Mouse (Mus musculus) ES-E14 (cell line): ENCODE measurements around the gene Elmod1. TPM values are rescaled to one million over a fixed set of nuclear protein-coding genes. Genes with fewer than 3 reads are reported as not detected.

ENCODE experiments used
- DNase-seq: peaks from one replicate; pipeline ENCODE4 v3.0.0-alpha.2; 2013; ENCODE audit warnings: low read depth, low spot score
- H3K27ac ChIP-seq: 2 replicates; pipeline ENCODE4 v1.5.1; 2012; ENCODE audit warnings: low read depth, mild to moderate bottlenecking, low read length, moderate library complexity, mixed read lengths; ENCODE audit not compliant: poor library complexity, insufficient read depth, severe bottlenecking
- H3K36me3 ChIP-seq: 2 replicates; pipeline ENCODE4 v1.6.1; 2012; ENCODE audit warnings: mild to moderate bottlenecking, low read length, moderate library complexity, mixed read lengths; ENCODE audit not compliant: control insufficient read depth, poor library complexity, insufficient read depth, severe bottlenecking
- H3K4me1 ChIP-seq, 2 experiments: fragments of 150-350 bp in 1 of 2; sonication (generic) in 1 of 2; 2 replicates each; pipeline ENCODE4 v1.6.1; 2012; ENCODE audit warnings: low read length in 2 of 2, mild to moderate bottlenecking in 1 of 2, mixed read lengths in 1 of 2; ENCODE audit not compliant: control insufficient read depth in 2 of 2, insufficient read depth in 2 of 2, poor library complexity in 1 of 2
- H3K4me3 ChIP-seq, 2 experiments: fragments of 150-350 bp in 1 of 2; sonication (generic) in 1 of 2; 2 replicates each; pipeline ENCODE4 v1.5.1; 2012; ENCODE audit warnings: low read length in 2 of 2, low read depth in 1 of 2, mild to moderate bottlenecking in 1 of 2, mixed read lengths in 1 of 2; ENCODE audit not compliant: insufficient read depth in 1 of 2, poor library complexity in 1 of 2, severe bottlenecking in 1 of 2
- H3K9ac ChIP-seq: 2 replicates; pipeline ENCODE4 v1.6.1; 2012; ENCODE audit warnings: low read depth, mild to moderate bottlenecking, low read length, mixed read lengths; ENCODE audit not compliant: poor library complexity, insufficient read depth, severe bottlenecking
- H3K9me3 ChIP-seq: fragments of 150-350 bp; sonication (generic); 2 replicates; pipeline ENCODE4 v1.6.1; 2012; ENCODE audit warnings: low read depth, mild to moderate bottlenecking, low read length; ENCODE audit not compliant: control insufficient read depth, insufficient read depth
- CHD2 ChIP-seq: IDR thresholded peaks from 2 replicates; pipeline ENCODE4 v1.6.1; 2014; ENCODE audit warnings: mild to moderate bottlenecking, low read depth, low read length, inconsistent platforms
- HCFC1 ChIP-seq: IDR thresholded peaks from 2 replicates; pipeline ENCODE4 v1.6.1; 2012; ENCODE audit warnings: low read length, inconsistent platforms, borderline replicate concordance; ENCODE audit not compliant: insufficient read depth
- MAFK ChIP-seq: IDR thresholded peaks from 2 replicates; pipeline ENCODE4 v1.6.1; 2014; ENCODE audit warnings: mild to moderate bottlenecking, low read depth, low read length, inconsistent platforms; ENCODE audit not compliant: insufficient read depth
- ZC3H11A ChIP-seq: IDR thresholded peaks from 2 replicates; pipeline ENCODE4 v1.6.1; 2012; ENCODE audit warnings: low read depth, mild to moderate bottlenecking, inconsistent platforms, low read length, borderline replicate concordance
- ZNF384 ChIP-seq: IDR thresholded peaks from 2 replicates; pipeline ENCODE4 v1.6.1; 2012; ENCODE audit warnings: low read depth, low read length, inconsistent platforms
- in situ Hi-C, 2 experiments: fragments of 600-800 bp; cut with MboI; formaldehyde crosslinking; loops; one replicate each; pipeline ENCODE4 v1.15.1; 2025; ENCODE audit warnings: low sequenced_read_pairs in 2 of 2, inconsistent platforms in 1 of 2; ENCODE audit not compliant: unreplicated experiment in 2 of 2
- total RNA-seq: library from RNA; depleted of rRNA; stranded (reverse); fragments of 300-350 nt; gene quantifications from 2 replicates; pipeline ENCODE4 v1.2.3, GENCODE M21; 2012

The Elmod1 gene
- total RNA-seq, 1 experiment: 0.27 TPM

DNA sequence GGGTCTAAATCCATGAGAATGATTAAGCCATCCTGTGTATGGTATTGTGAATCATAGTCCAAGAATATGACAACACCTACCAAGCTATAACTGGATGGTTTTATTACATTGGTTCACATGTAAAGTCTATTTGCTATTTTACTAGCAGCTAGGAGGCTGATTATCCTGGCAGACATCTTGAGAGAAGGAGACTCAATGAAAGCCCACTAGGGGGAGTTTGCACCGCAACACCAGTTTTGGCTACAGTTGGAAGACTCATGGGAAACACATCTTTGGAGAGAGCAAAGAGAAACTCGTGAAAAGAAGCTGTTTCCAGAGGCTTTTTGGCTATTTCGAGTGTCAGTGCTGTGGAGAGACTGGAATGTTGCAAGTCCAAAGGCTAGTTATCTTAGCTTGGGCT lies 69.7 kb downstream of the Elmod1 start:
- in situ Hi-C loops: no loop called here
- no peaks in the 10 kb centered on the region for H3K36me3 ChIP-seq
- DNase-seq: peak; percentile 39
- no peaks in the 10 kb centered on the region for H3K9me3 ChIP-seq
- H3K9ac ChIP-seq: no peak overlapping the region
- H3K4me1 ChIP-seq: no peaks in the 10 kb centered on the region
- H3K4me3 ChIP-seq: no peak overlapping the region
- no peak overlapping the region for H3K27ac ChIP-seq
- TF ChIP-seq ZC3H11A: no peak
- no peak for TF ChIP-seq HCFC1

- Histone ChIP-seq H3K4me3 (no peak overlapping the region), H3K27ac (no peak overlapping the region), H3K4me1 (no peaks in the 10 kb centered on the region), H3K36me3 (no peaks in the 10 kb centered on the region), H3K9ac (no peak overlapping the region), H3K9me3 (no peaks in the 10 kb centered on the region)
- in situ Hi-C loops: no loop called here
- DNase-seq: no peak
- no peak for TF ChIP-seq ZNF384
- no peak for TF ChIP-seq MAFK
- no peak for TF ChIP-seq CHD2
- TF ChIP-seq HCFC1: no peak
- TF ChIP-seq ZC3H11A: no peak
These were observed 71.8 kb downstream of the Elmod1 start for GRCm38 (mm10) chr9:53903215-53903842.

- peaks cover 0 to 3% of the 10 kb centered on the region in 2 experiments; a peak in 1 of 4 replicates for H3K4me1 ChIP-seq
- H3K27ac ChIP-seq: no peak overlapping the region
- H3K36me3 ChIP-seq: no peaks in the 10 kb centered on the region
- no peak for DNase-seq
- H3K4me3 ChIP-seq: no peak overlapping the region
- no peak overlapping the region for H3K9ac ChIP-seq
- H3K9me3 ChIP-seq: no peaks in the 10 kb centered on the region
- TF ChIP-seq ZC3H11A (no peak), MAFK (no peak), CHD2 (no peak), ZNF384 (no peak), HCFC1 (no peak)
- in situ Hi-C loops: loop anchor here in 1 of 2 experiments (25.0 kb wide), 1 partner anchor 212 kb away; no protein-coding TSS in a partner anchor
These were observed 75.3 kb downstream of the Elmod1 start for GRCm38 (mm10) chr9:53899836-53900235.

GRCm38 (mm10) chr9:53895827-53896226 lies 79.3 kb downstream of the Elmod1 start:
- TF ChIP-seq CHD2: no peak
- TF ChIP-seq HCFC1: no peak
- TF ChIP-seq ZNF384: no peak
- TF ChIP-seq ZC3H11A: no peak
- no peak for TF ChIP-seq MAFK
- H3K36me3 ChIP-seq: no peaks in the 10 kb centered on the region
- no peak for DNase-seq
- in situ Hi-C loops: loop anchor here in 1 of 2 experiments (25.0 kb wide), 1 partner anchor 216 kb away; no protein-coding TSS in a partner anchor
- no peaks in the 10 kb centered on the region for H3K9me3 ChIP-seq
- no peak overlapping the region for H3K27ac ChIP-seq
- H3K4me3 ChIP-seq: no peak overlapping the region
- no peak overlapping the region for H3K9ac ChIP-seq
- peaks cover 0 to 3% of the 10 kb centered on the region in 2 experiments; a peak in 1 of 4 replicates for H3K4me1 ChIP-seq

DNA sequence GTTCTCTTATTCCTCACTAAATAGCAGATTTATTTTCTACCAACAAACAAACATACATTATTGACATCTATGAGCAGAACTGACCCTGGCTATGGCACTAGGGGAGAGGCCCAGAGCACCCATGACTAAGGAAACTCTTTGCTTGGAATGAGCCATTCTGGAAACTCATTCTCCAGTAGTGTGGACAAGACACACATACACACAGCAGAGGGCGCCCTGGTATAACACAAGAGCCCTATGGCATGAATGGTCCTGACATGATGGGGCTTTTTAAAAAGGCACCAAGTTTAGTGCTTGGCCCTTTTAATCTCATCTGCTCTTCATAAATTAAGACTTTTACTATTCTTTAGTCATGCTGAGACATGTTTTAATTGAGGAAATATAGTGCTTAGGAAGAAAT lies 85.0 kb downstream of the Elmod1 start:
- Histone ChIP-seq H3K4me1 (no peaks in the 10 kb centered on the region), H3K4me3 (no peak overlapping the region), H3K9me3 (no peaks in the 10 kb centered on the region), H3K9ac (no peak overlapping the region), H3K36me3 (no peaks in the 10 kb centered on the region), H3K27ac (no peak overlapping the region)
- DNase-seq: peak; percentile 44
- peak; percentile 62; the same call in 1 of the 2 replicates for TF ChIP-seq ZC3H11A
- no peak for TF ChIP-seq CHD2
- TF ChIP-seq ZNF384: no peak
- no peak for TF ChIP-seq HCFC1
- TF ChIP-seq MAFK: no peak
- in situ Hi-C loops: loop anchor here in 1 of 2 experiments (25.0 kb wide), 1 partner anchor 222 kb away; no protein-coding TSS in a partner anchor
